Mouse (Mus musculus): Measurements from ENCODE around the gene Tspan15. TPM values are rescaled to one million over a fixed set of nuclear protein-coding genes. Genes with fewer than 3 reads are reported as not detected.

Tspan15 gene
- total RNA-seq, 2 experiments from 2014 or later, result 11.1 to 13.7 TPM

DNA sequence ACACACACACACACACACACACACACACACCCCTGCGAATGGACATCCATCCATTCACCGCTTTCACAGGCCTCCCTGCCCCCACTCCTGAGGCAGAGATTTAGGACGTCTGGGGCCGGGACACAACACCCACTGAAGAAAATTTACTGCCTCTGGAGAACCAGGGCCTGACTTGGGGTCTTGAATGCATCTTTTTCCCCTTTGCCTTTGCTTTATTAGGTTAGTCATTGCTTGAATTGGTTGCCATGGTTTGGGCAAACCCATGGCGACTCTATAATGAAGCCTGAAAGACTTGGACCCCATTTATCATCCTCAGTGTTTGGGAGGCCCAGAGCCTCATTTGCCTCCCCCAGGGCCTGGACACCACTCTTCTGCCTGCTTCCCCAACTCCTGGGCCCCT, 85.1 kb downstream of the Tspan15 start:
- intact Hi-C loops (cut with DNase I), result no loop called here
- no peak for DNase-seq (ENCODE audit: low spot score in 2 of 2)

DNA sequence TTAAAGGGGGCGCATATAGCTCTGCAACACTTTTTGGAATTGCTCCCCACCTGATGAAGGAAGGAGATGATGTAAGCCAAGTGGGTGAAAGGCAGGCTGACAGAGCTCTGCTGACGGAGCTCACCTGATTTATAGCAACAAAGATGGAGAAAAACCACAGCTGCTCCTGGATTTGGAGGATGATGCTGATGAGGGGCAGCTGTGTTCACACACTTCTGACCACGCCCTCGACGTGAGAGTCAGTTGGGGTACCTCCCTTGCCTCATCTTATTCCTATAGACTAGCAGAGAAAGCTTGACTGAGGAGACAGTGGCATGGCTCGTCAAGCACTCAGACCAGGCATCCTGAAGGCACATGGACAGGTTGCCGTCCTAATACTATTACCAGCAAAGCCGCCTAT, 87.2 kb downstream of the Tspan15 start, which contains the start of gene Fam241b:
Fam241b (minus strand) TSS at position 101 of the 400 bp plus-strand sequence.
- DNase-seq (ENCODE audit: low spot score in 2 of 2), result no peak
- intact Hi-C loops (cut with DNase I), result no loop called here

DNA sequence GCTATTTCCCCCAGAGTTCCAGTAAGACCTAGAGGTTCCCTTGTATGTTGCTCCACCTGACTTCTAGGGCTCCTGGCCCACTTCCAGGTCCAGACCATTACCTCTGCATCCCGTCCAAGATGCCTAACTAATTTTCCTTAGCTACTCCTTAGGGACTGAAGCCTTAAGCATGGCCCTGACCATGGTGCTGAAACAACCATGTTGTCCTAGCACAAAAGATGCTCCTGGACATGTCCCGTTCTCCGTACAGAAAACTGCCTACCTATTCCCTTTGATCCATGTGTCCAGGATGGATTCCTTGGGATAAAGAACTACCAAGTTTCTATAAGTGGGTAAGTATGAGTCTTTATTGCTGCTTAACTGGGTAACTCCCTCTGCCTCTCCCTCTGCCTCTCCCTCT, 93.0 kb downstream of the Tspan15 start:
- intact Hi-C loops (cut with DNase I), result loop anchor here (5.0 kb wide), 1 partner anchor 39 kb away; no protein-coding TSS in a partner anchor
- DNase-seq (ENCODE audit: low spot score in 2 of 2), result no peak

DNA sequence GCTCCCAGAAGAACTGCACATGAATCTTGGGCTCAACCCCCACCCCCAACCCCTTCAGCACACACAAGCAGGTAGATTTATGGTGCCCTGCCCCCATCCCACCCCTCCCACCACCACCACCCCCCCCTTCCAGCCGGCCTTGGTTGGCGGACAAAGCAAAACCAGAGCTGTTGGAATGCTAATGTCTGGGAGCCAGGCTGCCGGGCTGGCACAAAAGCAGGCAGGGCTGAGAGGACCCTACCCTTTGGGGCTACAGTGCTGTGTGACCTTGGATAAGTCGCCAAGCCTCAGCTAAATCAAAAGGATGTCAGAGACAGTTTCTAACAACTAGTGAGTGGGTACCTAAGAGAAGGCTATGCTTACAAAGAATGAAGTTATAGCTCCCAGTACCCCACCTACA, 93.9 kb downstream of the Tspan15 start:
- intact Hi-C loops (cut with DNase I), result loop anchor here (5.0 kb wide), 1 partner anchor 40 kb away; no protein-coding TSS in a partner anchor
- no peak for DNase-seq (ENCODE audit: low spot score in 2 of 2)

DNA sequence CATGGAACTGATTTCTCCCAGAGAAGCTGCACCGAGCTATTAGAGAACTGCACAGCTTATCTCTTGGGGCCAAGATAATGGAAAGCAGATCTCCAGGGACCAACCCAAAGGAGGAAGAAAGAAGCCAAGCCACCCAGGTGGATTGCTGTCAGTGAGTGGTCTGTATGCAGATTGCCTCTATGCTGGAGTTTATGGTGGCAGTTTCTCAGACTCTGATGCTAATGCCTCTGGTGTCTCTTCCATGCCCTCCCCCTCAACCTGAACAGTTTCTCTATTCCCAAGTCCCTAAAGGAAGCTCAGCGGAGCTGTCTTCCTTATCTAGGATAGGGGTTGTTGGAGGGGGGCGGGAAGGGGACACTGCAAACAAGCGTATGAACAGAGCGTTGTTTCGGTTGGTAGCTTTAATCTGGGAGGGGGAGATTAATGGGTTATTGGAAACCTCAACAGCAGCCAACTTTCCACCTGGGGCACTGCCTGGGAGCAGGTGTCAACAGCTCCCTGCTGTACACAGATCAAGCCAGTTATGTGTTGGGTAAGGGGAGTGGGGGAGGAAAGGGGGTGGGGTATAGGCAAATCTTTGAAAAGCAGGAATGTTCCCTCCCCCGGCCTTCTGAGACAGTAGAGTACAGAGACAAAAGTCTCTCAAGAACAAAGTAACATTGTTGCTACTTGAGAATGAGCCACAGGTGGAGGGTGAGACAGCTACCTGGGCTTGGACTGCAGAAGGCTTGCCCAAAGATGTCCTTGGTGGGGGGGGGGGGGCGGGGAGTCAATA, 95.2 kb downstream of the Tspan15 start:
- DNase-seq (ENCODE audit: low spot score in 2 of 2), result no peak
- intact Hi-C loops (cut with DNase I), result loop anchor here (5.0 kb wide), 1 partner anchor 41 kb away; no protein-coding TSS in a partner anchor

Small RNAs within 50 kb of the gene (microRNA-seq; reads per million reads assigned to microRNA genes)
- 1.2 to 4.0 reads per million in 2 experiments for gene Mir7662

Other genes with a start within 250 kb of the Tspan15 start
- gene Neurog3, start 98.2 kb downstream of the Tspan15 start, total RNA-seq (2021), result not detected
- gene Fam241b, start 87.3 kb downstream of the Tspan15 start, total RNA-seq (2021), result 10 to 100 TPM; 53.0 to 54.6 TPM
- gene Tacr2, start 21.2 kb upstream of the Tspan15 start, total RNA-seq (2021), result under 1 TPM; 0.16 to 0.18 TPM
- 100 to 1,000 TPM; 305 to 321 TPM for gene Hk1, start 148.7 kb upstream of the Tspan15 start, total RNA-seq (2021)
- 10 to 100 TPM; 12.9 to 13.3 TPM for gene Hkdc1, start 191.2 kb upstream of the Tspan15 start, total RNA-seq (2021)
- 1 to 10 TPM; 1.3 to 1.8 TPM for gene 4930507D05Rik, start 218.2 kb upstream of the Tspan15 start, total RNA-seq (2021)
- gene Supv3l1, start 218.5 kb upstream of the Tspan15 start, total RNA-seq (2021), result 10 to 100 TPM; 22.0 to 22.6 TPM